Mouse (Mus musculus) gastrocnemius, postnatal 36 days (tissue): ENCODE measurements at regions not wholly inside any gene's neighbourhood (a gene's known extent, or its start where the extent isn't known, plus 50 kb on each side); places are given as distances from the start of the nearest gene placed in this dataset.

ENCODE experiments used
- DNase-seq, 2 experiments: peaks; one replicate each; pipeline ENCODE4 v3.0.0; 2022
- intact Hi-C: fragments of 180-260 bp; cut with DNase I; formaldehyde crosslinking; loops from one replicate; pipeline ENCODE4 v1.15.1; 2025

DNA sequence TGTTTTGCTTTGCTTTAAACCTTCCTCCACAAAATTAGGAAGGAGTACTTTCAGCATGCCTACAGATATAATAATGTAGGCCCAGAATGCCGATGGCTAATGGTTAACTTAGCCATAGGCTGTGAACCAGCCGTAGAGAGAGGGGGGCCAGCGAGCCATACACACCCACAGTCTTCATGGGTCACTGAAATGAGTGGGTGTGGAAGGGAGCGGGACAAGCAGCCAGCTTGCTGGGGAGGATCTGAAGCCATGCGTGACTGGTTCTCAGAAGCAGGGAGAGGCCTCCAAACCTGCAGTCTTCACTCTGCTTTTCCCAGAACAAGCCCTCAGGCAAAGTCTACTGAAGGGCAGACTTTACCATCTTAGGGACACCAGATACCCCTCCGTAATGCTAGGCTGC is 50.8 kb upstream of the Ptpn13 start:
- no peak for DNase-seq
- intact Hi-C loops, result no loop called here

DNA sequence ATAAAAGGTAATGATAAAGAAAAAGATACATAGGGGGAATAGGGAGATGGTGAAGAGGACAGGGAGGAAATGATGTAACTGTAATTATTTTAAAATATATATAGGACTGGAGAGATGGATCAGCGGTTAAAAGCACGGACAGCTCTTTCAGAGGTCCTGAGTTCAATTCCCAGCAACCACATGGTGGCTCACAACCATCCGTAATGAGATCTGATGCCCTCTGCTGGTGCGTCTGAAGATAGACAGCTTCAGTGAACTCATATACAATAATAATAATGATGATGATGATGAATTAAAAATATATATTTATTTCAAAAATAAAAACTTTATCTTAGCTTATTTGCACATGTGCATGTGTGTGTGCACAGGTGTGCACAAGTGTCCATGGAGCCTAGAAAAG is 51.9 kb upstream of the Ptpn13 start:
- intact Hi-C loops, result no loop called here
- DNase-seq, result no peak

DNA sequence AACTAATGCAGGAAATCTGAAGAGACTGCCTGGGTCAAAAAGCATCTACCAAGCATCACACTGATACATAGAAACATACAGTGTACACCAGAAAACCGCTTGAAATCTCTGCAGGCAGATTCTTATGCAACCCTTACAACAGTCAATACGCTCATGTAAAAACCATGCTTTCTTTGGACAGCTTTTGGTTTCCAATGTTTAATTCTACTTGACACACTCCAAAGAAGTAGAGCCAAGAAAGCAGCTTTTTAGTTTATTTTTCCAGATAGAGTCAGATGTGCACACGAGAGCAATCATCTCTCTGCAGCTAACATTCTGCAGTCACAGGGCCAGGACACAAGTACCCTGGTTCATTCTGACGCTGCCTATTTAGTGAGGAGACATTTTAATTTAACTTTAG is 54.5 kb upstream of the Ptpn13 start:
- intact Hi-C loops, result no loop called here

DNA sequence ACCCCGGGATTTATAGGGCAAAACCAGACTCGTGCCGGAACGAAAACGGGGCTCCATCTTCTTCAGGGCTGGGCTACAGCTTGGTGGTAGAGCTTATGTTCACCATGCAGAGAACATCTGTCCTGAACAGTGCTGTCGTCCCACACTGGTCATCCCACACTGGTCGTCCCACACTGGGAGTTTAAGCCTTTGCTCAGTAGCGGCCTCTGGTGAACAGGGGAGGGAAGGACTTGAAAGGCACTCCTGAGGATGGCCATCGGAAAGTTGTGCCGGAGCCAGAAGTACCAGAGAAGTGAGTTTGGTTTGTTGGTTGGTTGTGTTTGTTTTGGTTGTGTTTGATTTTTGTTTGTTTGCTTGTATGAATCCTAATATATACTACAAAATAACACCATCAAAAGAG is 56.0 kb upstream of the Ptpn13 start:
- intact Hi-C loops, result no loop called here
- DNase-seq, result no peak

More for the DNA sequence above, 54.5 kb upstream of the Ptpn13 start:
- DNase-seq, result no peak

DNA sequence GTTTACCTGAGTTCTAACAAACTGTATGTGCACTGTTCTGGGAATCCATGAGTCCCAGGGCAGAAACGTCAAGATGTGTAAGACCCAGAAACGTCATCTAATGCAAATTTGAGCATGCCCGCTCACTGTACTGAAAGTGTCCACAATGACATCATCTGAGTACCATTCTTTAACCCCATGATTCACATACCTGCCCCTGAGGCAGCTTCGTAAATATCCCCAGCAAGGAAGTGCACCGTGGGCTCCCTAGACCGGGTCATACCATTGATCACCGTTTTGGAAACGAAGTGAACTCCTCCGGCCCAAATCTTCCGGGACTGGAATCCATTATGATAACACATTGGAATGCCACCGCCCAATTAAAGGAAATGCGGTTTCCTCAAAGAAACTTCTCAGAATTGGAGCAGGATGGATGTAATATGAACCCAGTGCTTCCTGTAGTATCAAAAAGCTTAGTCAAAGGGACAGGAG is 57.8 kb upstream of the Ptpn13 start:
- intact Hi-C loops, result no loop called here

DNA sequence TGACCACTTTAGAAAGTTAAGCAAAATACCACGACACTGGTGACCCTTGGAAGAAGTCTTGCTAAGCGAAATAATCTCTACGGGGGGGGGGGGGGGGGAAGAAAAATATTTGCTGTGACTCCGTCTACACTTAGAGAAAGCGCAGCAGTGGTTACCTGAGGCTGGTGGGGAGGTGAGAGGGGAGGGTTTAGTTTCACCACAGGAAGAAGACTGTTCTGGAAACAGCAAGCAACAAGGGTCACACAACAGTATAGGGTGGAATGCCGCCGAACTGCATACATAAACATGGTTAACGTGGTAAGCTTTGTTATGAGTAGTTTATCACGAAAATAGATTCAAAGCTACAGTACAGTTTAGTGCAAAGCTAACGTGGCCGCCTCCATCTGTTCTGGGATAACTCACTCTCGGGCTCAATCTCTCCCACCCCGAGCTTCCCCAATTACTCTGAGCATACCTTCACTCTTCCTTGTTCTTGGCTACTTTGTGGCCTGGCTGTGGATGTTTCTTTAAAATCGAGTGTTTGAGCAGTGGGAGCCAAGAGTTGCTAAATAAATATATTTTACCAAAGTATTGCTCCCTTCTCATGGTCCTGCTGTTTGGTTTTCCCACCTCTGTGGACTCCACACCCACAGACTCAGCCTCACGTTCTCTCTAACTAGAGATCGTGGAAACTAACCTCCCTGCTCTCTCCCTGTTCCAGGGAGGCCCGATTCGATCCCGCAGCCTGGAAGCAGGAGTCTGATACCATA is 59.1 kb upstream of the Ptpn13 start:
- intact Hi-C loops, result no loop called here
- no peak for DNase-seq

More for the DNA sequence above, 57.8 kb upstream of the Ptpn13 start:
- DNase-seq, result no peak

DNA sequence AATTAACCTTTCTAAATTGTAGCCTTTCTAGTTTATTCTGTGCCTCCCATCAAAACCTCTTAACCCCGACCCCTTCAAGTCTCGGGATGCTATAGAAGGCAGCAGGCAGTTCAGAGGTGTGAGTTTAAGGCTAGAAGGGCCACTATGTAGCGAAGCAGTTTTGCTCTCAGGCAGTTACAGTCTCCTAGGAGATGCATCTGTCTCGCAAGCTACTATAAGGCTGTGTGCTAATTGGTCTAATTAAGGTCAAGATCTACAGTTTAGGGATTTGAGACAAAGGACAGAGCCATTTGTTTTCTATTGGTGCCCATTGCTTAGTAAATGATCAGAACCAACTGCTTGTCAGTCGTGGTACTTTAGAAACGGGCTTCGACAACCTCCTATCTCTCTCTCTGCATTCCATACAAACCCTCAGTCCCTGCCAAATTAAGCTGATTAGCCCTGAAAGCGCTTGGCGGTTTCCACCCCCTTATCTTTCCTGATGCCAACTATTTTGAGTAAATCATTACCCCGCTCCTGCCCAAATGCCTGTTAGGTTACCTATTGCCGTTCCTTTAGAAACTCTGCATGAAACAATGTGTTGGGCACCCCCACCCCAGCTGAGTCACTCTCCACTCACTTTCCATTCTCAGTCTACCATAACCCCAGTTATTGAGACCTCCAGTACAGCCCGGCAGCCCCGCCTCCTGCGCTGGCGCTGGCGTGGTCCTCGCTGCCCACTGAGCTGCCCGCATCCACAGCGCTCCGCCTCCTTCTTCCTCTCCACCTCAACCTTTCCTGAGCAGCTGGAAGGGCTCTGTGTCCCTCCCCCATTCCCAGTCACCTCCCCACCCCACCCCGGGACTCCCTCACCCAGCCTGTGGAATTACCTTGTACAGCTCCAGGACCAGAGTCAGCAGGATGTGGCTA is 59.9 kb upstream of the Ptpn13 start:
- intact Hi-C loops, result no loop called here
- no peak for DNase-seq

DNA sequence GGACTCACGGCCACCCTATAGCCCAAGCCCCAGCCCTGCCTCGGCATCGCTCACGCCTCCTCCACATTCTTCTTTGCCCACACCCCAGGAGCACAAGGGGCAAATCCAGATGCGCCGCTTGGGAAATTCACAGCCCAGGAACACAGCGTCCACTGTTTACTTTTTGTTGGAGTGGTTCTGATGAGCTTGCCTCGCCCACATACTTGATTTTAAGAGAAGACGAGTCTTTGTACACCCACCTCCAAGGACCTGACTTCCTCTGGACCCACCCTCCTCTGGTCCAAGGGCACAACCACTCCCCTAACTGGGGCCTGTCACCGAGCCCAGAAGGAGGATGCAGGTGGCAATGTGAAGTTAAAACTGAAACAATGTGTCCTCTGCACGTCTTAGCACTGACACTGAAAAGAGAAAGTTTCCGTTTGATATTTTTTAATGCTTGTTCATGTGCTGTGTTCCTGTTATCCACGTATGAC is 64.2 kb upstream of the Ptpn13 start:
- intact Hi-C loops, result no loop called here
- no peak for DNase-seq

DNA sequence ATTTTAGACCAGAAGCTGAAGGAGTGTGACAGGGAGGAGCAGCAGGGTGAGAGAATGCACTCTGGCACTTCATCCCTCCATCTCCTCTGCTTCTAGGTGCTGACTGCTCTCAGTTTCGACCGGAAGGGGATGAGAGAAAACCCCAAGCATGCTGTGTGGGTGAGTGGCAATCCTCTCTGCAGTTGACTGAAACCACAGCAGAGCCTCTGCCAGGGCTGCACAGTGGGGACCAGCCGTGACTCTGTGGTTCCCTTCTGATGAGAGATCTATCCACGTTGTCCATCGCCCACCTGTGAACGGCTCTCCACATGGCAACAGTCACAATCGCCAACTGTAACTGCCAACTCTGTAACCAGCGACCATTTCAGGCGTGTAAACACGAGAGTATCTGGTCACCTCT is 64.6 kb upstream of the Ptpn13 start:
- intact Hi-C loops, result no loop called here
- DNase-seq, result no peak

DNA sequence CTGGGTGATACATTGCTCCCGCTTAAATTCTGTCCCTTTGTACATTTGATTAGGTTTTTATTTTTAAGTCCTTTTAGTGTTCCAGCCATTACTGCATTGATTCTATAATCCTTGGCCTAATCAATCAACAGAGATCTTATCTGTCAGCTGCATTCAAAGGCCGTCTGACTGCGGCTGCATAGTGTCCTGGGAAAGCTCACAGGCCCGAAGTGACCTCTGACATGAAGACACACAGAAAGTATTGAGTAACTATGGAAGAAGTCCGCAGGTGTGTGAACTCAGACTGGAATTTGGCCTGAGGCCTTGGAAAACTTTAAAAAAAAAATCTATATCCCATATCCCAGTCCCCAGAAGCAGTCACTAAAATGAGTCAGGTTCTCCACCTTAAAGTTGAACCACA is 67.4 kb upstream of the Ptpn13 start:
- no peak for DNase-seq
- intact Hi-C loops, result loop anchor here (10.0 kb wide), 1 partner anchor 567 kb away; no protein-coding TSS in a partner anchor

DNA sequence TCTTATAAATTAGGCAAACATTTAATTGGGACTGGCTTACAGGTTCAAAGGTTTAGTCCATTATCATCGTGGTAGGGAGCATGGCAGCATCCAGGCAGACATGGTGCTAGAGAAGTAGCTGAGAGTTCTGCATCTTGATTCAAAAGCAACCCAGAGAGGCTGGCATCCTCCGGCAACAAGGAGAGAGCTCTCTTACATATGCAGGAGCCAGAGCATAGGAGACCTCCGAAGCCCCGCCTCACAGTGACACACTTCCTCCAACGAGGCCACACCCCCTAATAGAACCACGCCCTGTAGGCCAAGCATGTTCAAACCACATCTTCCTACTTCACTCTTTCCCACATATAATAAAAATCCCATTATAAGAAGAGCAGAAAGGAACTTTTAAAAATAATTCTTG is 68.5 kb upstream of the Ptpn13 start:
- intact Hi-C loops, result loop anchor here (10.0 kb wide), 1 partner anchor 568 kb away; no protein-coding TSS in a partner anchor
- DNase-seq, result no peak

DNA sequence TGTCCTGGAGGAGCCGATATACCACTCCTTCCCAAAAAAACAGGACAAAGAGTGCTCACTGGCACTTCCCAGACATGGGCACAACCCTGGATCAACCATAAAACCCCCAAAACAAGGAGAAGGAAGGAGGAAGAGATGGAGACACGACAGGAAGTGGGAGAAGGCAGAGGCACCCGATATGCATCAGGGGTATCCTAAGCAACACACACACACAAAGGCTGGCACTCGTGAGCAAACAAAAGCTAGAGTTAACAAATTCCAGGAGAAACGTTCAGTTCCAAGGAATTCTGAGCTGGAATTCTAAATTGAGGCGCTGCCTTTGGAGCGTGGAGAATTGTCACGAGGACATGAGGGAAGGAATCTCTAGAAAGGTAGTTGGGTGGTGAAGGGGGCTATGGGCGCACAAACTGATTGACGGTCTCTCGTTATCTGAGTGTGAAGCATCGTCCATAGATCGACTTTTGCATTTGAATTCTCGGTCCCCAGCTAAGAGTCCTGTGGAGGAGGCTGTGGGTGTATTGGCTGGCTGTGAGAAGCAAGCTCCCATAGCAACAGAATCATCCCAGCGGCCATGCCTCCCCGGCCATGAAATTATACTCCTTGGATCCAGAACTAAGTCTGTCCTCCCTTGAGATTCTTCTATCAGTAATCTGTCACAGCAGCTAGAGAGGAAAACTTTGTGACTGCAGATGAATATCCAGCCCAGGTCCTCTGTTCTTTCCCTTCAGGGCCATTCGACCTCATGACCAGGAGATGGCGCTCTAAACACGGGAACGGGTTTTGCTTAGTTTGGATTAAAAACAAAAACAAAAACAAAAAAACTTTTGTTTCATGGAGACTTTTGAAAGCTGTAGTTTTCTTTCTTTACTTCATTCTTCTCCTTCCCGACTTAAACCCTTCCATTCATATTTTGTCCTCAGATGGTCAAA is 69.4 kb upstream of the Ptpn13 start:
- peak; percentile 20 to 27 for DNase-seq
- intact Hi-C loops, result loop anchor here (2.0 to 10.0 kb wide), 2 partner anchors 303 to 569 kb away; no protein-coding TSS in a partner anchor

DNA sequence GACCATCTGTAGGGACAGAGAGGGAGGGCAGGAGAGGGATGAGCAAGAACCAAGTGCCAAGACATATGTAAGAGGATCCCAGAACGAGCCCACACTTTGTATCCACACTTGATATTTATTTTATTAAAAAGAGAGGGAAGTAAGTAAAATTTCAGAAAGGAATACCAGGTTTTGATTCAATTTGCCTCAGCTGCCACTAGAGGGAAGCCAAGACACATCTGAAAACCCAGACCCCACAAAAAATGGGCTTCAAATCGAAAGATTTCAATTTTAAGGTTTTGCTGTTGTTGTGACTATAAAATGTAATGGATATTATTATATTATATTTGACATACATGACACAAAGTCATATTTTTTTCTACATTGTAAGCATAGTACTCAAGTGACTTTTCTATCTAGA is 81.1 kb upstream of the Ptpn13 start:
- no peak for DNase-seq
- intact Hi-C loops, result no loop called here

DNA sequence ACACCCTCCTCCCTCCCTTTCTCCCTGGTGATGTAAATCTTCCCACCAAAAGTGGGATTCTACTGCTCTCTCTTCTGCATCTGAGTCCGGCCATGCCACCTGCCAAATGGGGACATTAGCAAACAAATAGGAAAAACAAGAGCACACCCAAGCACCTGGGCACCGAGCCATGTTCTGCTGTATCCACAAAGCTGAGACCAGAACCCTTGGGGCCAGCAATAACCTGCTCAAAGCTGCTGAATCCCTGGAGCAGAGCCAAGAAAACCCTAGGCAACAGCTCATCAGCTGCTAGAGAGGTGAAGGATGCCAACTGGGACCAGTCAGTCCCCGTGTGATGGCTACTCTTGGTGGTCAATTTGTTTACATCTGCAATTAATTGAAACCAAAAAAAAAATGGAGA is 83.5 kb upstream of the Ptpn13 start:
- peak in 1 of 2 experiments; percentile 20 for DNase-seq
- intact Hi-C loops, result no loop called here

DNA sequence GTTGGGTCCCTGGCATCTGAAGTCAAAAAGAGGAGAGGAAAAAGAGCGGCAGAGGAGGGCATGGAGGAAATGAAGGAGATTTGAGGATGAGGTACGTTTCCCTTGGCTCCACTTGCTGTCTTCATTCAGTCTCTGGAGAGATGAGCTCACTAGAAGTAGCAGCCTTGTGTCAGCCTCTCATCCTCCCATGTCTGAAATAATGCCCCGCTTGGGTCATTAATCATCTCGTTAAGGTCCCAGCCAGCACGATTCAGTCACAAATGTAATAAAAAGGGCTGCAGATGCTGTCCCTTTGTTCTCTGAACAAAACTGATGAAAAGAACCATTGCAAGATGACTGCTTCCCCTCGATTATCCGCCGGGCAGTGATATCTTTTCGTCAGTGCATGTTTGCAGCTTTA is 84.4 kb upstream of the Ptpn13 start:
- intact Hi-C loops, result no loop called here
- no peak for DNase-seq

DNA sequence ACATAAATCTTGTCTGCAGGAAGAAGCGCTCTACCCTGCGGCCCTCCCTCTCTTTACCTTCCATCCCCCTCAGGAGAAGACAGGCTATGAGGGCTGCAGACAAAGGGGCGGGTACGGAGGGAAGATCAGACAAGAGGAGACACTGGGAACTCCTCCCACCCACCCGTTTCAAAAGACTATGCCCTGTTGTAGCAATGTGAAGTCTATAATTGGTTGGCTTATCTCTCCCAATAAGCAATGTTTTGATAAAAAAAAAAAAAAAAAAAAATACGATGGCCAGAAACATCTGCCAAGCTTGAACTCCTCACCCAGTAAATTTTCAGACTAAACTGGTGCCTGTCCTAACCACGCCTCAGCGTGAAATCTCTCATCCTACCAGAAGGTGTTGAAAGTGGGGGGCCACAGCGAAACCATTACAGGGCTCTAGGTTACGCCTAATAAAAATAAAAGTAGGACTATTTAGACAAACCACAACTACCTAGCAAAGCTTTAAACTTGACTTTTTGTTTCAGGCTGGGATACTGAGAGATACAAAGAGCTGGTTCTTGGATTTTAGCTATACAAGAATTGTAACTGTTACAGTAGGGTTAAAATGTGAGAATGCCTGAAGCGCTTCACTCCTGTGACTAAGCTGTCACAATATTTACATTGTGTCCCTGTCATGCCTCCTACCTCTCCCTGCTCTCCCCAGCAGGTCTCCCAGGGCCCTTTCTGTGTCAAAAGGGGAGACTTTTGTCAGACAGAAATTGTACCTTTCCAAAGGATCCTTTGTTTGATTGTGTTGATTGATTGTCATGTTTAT is 88.1 kb upstream of the Ptpn13 start:
- no peak for DNase-seq
- intact Hi-C loops, result no loop called here

DNA sequence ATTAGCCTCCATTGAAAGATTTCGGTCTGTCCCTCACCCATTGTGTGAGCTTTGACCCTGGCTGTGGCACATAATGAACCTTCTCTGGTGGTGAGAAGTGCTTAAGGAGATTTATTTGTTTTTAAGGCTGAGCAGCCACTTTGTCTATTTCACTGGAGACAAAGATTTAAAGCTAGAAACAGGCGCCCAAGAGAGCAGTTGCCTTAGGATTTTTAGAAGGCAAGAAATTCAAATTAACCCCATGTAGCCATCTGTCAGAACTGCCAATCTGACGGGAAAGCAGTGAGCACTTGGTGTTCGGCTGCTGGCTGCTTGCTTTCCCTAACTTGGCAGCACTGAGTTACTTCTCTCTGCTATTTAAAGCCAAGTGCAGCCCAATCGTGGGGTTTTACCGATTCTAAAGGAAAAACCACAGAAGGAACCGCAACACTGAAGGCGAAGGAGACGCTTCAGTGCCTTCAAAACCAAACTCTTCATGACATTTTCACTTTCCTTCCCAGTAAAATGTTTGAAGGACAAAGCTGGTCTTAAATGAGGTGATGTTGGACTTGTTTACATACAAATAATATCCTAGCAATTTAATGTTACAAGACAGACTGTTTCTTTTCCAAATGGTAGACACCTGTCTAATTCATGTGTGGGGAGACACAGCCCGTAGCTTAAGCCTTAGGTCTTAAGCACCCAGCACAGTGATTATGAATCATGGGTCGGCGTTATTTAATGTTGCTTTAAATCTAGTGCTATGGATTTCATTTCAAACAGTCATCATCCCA is 88.9 kb upstream of the Ptpn13 start:
- intact Hi-C loops, result no loop called here
- no peak for DNase-seq

DNA sequence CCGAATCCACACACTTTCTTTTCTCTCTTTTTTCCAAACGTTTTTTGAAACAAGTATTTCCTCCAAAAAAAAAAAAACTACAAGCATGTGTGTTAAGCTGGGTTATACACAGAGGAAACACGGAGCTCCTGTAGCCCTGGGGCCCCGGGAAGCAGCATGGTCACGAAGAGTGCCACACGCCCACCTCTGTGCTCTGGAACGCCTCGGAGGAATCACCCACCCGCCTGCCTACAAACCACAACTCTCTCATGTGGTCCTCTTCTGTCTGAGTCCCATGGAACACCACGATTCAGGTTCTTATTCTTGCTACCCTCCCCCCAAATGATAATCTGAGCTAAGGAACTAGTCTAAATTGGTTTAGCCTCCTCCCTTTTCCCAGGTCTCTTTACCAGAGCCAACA is 98.6 kb upstream of the Ptpn13 start:
- intact Hi-C loops, result no loop called here
- no peak for DNase-seq

DNA sequence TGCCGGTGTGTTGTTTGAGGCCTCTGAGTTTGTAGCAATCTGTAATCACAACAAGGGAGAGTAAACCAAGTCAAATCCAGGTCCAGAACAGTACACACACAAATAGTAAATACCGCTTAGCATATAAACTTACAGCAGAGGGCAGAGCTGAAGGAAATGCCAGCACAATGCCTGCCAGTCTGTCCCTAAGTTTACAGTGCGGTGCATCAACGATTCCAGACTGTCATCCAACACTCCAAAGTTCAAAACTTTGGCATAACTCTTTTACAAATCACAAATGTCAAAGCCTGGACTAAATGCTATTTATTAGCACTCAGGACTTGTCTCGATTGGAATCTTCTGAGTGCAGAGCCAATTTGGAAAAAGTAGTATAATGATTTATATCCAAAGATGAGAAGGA is 104.7 kb upstream of the Ptpn13 start:
- intact Hi-C loops, result no loop called here
- no peak for DNase-seq
